Mouse (Mus musculus) c-Kit-positive CD71-positive TER-119-positive erythroid progenitor cells, embryonic 14.5 days (primary cell): ENCODE measurements around the gene Elk4.

Experiments
- DNase-seq: peaks from one replicate; pipeline ENCODE4 v3.0.0-alpha.2; 2013; ENCODE audit warnings: low spot score

The Elk4 gene

GRCm38 (mm10) chr1:131987432-131987831 lies 20.0 kb upstream of the Elk4 start:
- DNase-seq, result no peak

GRCm38 (mm10) chr1:131989476-131989875 lies 17.9 kb upstream of the Elk4 start:
- no peak for DNase-seq

- no peak for DNase-seq
Measured at GRCm38 (mm10) chr1:131990083-131990760, 17.2 kb upstream of the Elk4 start.

DNA sequence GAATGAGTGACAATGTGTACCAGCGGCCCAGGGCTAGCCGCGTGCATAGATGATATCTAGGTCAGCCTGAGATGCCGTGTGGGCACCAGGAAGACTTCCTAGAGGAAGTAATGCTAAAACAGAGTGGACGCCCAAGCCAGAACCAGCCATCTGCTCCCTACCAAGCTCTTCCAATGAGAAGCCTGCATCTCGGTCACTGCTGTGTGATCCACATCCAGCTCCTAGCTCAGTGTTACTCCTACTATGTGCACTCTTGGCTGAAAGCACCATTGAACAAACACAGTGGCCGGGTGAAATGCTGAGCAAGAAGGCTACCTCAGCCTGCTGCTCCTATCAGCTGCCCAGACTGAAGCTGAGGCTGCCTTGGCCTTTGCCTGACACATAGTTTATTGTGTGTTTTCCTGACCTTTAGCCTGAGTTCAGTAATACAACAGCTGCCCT lies 14.8 kb upstream of the Elk4 start:
- no peak for DNase-seq

DNA sequence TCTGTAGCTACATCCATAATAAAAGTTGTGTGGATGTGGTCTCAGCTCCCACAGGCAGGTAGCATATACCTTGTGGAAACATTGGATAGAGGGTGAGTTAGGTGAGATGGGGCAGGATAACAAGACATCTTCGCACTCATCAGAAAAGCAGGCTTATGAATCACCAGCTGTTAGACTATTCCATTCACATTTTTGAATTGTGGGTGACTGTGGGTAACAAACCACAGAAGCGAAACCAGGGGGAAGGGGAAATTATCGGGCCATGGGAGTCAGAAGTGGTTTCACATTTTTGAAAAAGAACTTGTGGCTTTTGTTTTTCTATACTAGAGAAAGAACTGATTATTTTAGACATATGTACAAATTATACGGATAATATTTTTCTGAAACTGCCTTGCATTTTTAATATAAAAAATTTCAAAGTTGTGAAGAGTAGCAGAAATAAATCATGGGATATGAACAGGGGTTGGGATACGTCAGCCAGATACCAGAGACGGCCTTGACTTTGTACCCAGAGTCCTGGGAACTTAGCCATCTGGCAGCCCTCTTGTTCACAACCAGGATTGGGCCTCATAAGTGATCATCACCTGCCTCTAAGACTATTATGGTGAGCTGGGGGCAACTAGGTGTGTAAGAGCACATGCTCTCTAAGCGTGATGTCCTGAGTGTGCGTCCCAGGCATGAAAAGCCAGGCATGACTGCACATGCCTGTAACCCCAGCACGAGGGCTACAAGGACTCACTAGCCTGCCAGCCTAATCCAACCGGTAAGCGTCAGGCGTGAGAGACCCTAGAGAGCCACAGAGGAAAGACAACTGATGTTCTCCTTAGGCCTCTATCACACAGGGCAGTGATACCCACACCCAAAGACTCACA lies 14.0 kb upstream of the Elk4 start:
- no peak for DNase-seq

DNA sequence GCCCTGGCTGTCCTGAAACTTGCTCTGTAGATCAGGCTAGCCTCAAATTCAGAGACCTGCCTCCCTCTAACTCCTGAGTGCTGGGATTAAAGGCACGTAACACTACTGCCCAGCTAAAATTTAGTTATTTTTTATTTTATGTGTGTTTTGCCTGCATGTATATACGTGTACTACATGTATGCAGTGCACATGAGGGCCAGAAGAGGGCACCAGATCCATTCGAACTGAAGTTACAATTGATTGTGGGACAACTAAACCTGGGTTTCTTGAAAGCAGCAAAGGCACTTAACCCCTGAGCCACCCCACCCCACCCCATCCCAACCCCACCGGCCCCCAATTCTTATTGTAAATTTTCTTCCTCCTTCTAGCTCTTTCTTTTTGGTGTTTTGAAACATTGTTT lies 12.3 kb upstream of the Elk4 start:
- DNase-seq, result no peak

DNA sequence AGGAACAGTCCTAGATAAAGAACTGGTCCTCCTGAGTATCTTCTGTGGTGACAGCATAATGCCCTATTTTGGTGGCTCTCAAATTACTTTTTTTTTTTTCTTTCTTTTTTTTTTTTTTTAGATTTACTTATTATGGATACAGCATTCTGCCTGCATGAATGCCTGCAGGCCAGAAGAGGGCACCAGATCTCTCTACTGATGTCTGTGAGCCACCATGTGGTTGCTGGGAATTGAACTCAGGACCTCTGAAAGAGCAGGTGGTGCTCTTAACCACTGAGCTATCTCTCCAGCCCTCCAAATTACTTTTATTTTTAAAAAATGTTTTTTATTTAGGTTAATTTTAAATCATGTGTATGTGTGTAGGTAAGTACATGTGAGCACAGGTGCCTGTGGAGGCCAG lies 6.9 kb upstream of the Elk4 start:
- DNase-seq, result no peak

DNA sequence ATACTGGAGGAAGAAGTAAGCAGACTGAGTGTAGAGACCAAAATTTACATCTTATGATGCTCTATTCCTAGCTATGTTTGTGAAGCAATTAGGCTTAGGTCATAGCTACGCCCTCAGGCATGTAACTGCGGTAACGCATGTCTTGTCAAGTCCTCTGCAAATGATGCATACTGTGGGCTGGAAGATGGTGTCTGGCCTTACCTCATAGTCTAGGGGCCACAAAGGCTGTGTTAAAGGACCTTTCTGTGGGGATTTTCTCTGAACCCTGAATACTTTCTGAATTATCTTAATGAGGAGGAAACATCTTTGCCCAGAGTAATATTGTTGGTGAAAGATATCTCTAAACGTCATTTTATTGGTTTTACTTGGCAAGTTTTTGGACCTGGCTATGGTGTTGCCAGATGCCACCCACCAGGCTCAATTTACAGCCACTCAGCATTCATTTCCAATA lies 5.5 kb upstream of the Elk4 start:
- DNase-seq, result no peak

GRCm38 (mm10) chr1:132003111-132003510 lies 4.3 kb upstream of the Elk4 start:
- no peak for DNase-seq

DNA sequence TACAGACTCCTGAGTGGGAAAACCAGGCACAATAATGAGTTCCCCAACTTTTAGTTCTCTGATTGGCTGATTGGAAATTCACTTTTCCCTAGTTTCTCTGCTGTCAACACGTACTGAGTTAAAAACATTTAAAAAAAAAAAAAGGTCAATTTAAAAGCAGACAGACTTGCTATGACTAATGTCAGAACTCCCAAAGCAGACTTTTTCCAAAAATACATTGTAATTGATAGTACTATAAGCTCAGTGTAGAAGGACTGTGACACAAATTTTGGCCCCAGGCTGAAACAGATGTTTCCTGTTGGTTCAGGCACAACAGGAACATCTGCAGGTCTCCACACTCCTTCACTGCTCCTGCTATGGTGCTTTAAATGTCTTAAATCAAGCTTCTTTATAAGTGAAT lies 3.6 kb upstream of the Elk4 start:
- DNase-seq, result no peak

DNA sequence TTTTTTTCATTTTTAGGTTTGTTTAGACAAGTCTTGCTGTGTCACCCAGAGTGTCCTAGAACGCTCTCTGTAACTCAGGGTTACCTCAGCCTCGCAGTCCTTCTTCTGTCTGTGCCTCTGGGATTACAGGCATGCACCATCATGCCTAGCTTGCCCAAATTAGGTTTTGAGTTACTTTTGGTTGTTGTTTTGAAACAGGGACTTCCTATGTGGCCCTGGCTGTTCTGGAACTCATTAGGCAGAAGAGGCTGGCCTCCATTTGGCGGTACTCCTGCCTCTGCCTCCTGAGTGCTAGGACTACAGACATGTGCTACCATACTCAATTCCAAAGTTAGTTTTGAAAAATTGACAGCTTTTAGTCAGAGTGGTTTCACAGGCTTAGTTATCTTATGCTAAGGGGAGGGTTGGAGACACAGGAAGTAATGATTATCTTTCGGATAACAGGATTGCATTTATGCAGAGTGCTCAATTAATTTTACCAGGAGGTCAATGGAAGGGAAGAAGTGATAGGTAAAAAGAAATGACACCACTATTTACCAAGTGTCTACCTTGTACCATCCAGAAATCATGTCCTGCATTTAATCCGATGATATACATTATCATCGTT lies 2.7 kb upstream of the Elk4 start:
- DNase-seq, result no peak

GRCm38 (mm10) chr1:132005466-132005865 lies 1.9 kb upstream of the Elk4 start:
- no peak for DNase-seq

- no peak for DNase-seq
Measured at GRCm38 (mm10) chr1:132006046-132006445, 1.4 kb upstream of the Elk4 start.

GRCm38 (mm10) chr1:132006721-132007120 lies 686 bp upstream of the Elk4 start:
- DNase-seq, result no peak

GRCm38 (mm10) chr1:132007828-132008827 lies 721 bp downstream of the Elk4 start:
- peak; percentile 80 for DNase-seq

- peak; percentile 28 for DNase-seq
Measured at GRCm38 (mm10) chr1:132008881-132009644, 1.7 kb downstream of the Elk4 start.

DNA sequence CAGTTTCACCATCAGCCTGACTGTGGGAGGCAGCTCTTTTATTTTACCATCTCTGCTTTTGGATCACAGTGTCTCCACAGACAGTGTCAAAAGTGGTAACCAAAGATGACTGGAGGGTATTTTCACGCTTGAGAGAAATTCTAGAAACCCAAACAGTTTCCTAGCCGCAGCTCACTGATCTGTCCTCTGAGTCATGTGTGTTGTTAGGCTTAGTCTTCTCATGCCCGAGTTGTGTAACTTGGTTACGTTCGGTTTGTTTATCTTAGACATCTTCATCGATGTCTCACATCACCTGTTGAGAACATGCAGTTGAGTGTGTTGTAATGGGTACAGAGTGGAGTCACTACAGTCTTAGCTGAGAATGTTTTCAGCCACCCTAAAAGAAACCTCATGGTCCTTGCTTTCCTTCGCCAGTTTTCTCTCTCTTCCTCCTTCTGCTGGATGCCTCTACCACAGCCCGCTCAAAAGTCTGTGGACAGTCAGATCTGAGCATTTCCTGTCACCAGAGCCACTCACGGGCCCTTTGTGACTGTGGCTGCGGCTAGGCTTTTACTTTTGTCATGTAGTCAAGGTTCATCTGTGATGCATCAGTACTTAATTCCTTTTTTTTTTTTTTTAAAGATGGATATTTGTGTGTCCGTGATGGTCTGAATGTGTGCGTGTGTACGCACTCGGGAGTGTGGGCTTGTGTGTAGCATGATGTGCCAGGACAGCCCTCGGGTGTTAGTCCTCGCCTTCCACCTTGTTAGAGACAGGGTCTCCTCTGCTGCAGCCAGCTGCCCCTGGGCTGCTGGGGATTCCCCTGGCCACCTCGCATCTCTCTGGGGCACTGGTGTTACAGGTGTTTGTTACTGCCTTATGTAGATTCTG lies 3.5 kb downstream of the Elk4 start:
- no peak for DNase-seq

DNA sequence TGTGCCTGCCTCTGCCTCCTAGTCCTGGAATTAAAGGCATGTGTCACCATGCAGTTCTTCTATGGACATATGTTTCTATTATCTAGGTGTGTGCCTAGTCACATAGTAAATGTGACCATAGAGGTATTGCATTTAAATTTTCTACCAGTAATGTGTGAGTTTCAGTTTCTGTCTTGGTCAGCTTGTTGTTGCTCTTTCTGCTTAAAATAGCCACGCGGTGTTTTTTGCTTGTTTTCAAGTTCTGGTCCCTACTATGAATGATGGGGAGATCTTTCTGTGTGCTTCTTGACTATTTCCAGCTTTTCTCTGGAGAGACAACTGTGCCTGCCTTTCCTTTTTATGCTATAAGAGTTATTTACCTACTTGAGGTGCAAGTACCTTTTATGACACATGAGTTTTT lies 4.4 kb downstream of the Elk4 start:
- no peak for DNase-seq

DNA sequence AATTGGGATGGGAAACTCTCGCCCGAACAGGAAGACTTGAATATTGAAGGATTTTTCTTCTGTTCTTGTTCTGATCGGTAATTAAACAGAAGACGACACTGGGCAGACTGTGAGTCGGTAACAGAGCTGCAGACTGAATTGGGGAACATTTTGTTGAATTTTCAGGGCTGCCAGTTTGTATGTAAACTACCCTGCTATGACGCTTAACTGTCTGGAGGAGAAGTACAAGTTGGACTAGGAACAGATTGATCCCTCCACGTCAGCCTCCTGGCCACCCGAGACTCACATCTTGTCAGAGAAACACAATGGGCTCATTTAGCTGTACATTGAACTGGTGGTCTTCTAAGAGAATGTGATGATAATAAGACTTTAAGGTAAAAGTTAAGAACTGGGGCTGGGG lies 5.5 kb downstream of the Elk4 start:
- DNase-seq, result no peak

DNA sequence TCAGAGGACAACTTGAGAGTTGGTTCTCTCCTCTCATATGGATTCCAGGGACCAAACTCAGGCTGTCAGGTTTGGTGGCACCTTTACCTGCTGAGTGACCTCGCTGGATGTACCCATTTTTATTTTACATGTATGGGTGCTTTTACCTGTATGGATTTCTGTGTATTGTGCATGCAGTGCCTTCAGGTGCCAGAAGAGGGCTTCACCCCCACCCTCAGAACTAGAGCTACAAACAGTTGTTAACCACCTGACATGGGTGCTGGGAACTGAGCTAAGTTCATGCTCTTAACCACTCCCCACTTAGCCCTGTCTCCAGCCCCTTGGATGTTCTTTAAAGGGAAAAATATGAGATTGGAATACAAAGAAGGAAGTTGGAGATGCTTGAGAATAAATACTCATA lies 7.4 kb downstream of the Elk4 start:
- DNase-seq, result no peak
